ENCODE assay signal across 7 mouse cellular contexts in the genomic region with DNA sequence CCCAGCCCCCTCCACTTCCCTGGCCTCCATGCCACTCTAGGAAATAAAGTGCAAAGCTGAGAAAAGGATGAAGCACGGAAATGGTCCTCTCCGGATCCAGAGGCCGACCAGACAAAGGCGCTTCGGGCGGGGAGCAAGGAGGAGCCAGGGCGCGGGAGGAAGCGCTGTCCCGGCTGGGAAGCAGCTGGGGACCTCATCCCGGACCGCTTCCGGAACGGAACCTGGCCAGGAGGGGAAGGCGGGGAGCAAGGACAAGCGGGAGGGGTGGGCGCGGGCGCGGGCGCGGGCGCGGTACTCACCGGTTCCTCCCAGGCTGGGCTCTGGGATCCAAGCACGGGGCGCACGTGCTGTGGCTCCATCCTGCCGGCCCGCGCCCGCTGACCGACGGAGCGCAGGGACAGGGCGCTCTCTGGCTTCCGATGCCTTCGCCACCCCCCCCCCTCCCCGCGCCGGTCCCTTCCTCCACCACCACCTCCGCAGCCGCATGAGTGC. TPM values are rescaled to one million over a fixed set of nuclear protein-coding genes. Genes with fewer than 3 reads are reported as not detected.
A peak's percentile ranks its signal among the peaks of the same experiment; 100 is the strongest.
DNase-seq lines count a peak whose midpoint lies in the region; ATAC-seq and TF ChIP-seq lines count a peak whose summit lies in the region.
"Not testable (repeated sequence)": the region's sequence is repeated elsewhere in the genome, so short reads cannot be mapped to it uniquely, and the experiment has no call there.

A gene (minus strand): TSS at position 442 of the 492 bp plus-strand sequence.

- WGBS in forebrain, embryonic 13.5 days: 1% methylated on average over 23 of the region's 43 CpGs
- 0% methylated on average over 8 of the region's 43 CpGs for WGBS in heart, embryonic 11.5 days (ENCODE audit: insufficient replicate concordance)
- WGBS in hindbrain, embryonic 15.5 days: under 1% methylated on average over 24 of the region's 43 CpGs
- WGBS in liver, postnatal 0 days (ENCODE audit: insufficient replicate concordance): 0% methylated on average over 8 of the region's 43 CpGs
- 0% methylated on average over 16 of the region's 43 CpGs for WGBS in neural tube, embryonic 11.5 days

- not testable (repeated sequence) for ATAC-seq in forebrain, embryonic 13.5 days; heart, embryonic 11.5 days (replicated peaks; ENCODE audit: insufficient number of reproducible peaks, low FRiP score, low TSS enrichment); hindbrain, embryonic 15.5 days (ENCODE audit: low FRiP score, low read depth); liver, postnatal 0 days; neural tube, embryonic 11.5 days (ENCODE audit: insufficient read depth, low FRiP score, low TSS enrichment)

- peak; percentile 1 to 42 for DNase-seq in kidney, postnatal 25 days
- DNase-seq in liver, postnatal 0 days: peak; percentile 7
- DNase-seq in neural tube, embryonic 11.5 days (ENCODE audit: low spot score): peak; percentile 9

- not testable (repeated sequence) for TF ChIP-seq CTCF in liver, postnatal 0 days (IDR thresholded peaks at IDR 0.05; ENCODE audit: low read depth)

- not testable (repeated sequence) for H3K27me3 ChIP-seq in forebrain, embryonic 13.5 days; heart, embryonic 11.5 days (ENCODE audit: control insufficient read depth, insufficient read depth, low read length); hindbrain, embryonic 15.5 days; liver, postnatal 0 days (ENCODE audit: insufficient read depth, low read length); neural tube, embryonic 11.5 days (ENCODE audit: control insufficient read depth, insufficient read depth, low read length)

- TF ChIP-seq EP300 in liver, postnatal 0 days (IDR thresholded peaks at IDR 0.05; ENCODE audit: low read depth): not testable (repeated sequence)

- not testable (repeated sequence) for H3K36me3 ChIP-seq in forebrain, embryonic 13.5 days (ENCODE audit: poor library complexity, severe bottlenecking); heart, embryonic 11.5 days (ENCODE audit: control insufficient read depth, insufficient read depth, low read length); hindbrain, embryonic 15.5 days; liver, postnatal 0 days (replicated peaks; ENCODE audit: insufficient read depth, low read length); neural tube, embryonic 11.5 days (ENCODE audit: control insufficient read depth, insufficient read depth, low read length)

- H3K4me3 ChIP-seq in brown adipose tissue, adult 24 weeks (ENCODE audit: insufficient read depth, low read depth, low read length): peak within 1 kb of the TSS; percentile 38
- peak within 1 kb of the TSS; percentile 47 for H3K4me3 ChIP-seq in forebrain, embryonic 13.5 days
- peak within 1 kb of the TSS; percentile 34 for H3K4me3 ChIP-seq in heart, embryonic 11.5 days (ENCODE audit: low read depth, low read length)
- H3K4me3 ChIP-seq in hindbrain, embryonic 15.5 days: peak within 1 kb of the TSS; percentile 46
- not testable (repeated sequence) for H3K4me3 ChIP-seq in liver, postnatal 0 days (ENCODE audit: low read depth, low read length)
- H3K4me3 ChIP-seq in neural tube, embryonic 11.5 days (ENCODE audit: low read depth, low read length): peak within 1 kb of the TSS; percentile 33

- H3K9me3 ChIP-seq in forebrain, embryonic 13.5 days (replicated peaks); heart, embryonic 11.5 days (replicated peaks; ENCODE audit: control insufficient read depth, low read length); hindbrain, embryonic 15.5 days; liver, postnatal 0 days (ENCODE audit: low read length); neural tube, embryonic 11.5 days (ENCODE audit: control insufficient read depth, low read length): not testable (repeated sequence)

- H3K4me1 ChIP-seq in brown adipose tissue, adult 24 weeks (ENCODE audit: control insufficient read depth, insufficient read depth, insufficient read length, low read length); forebrain, embryonic 13.5 days; heart, embryonic 11.5 days (ENCODE audit: control insufficient read depth, insufficient read depth, low read length); hindbrain, embryonic 15.5 days (replicated peaks); liver, postnatal 0 days (ENCODE audit: insufficient read depth); neural tube, embryonic 11.5 days (ENCODE audit: control insufficient read depth, insufficient read depth, low read length): not testable (repeated sequence)

- peak within 1 kb of the TSS; percentile 60 for H3K4me2 ChIP-seq in forebrain, embryonic 13.5 days
- peak within 1 kb of the TSS; percentile 60 for H3K4me2 ChIP-seq in heart, embryonic 11.5 days
- peak within 1 kb of the TSS; percentile 59 for H3K4me2 ChIP-seq in hindbrain, embryonic 15.5 days
- H3K4me2 ChIP-seq in liver, postnatal 0 days (ENCODE audit: low read depth, low read length): not testable (repeated sequence)
- peak within 1 kb of the TSS; percentile 40 for H3K4me2 ChIP-seq in neural tube, embryonic 11.5 days (ENCODE audit: low read depth)

- H3K9ac ChIP-seq in forebrain, embryonic 13.5 days: peak within 1 kb of the TSS; percentile 62
- not testable (repeated sequence) for H3K9ac ChIP-seq in heart, embryonic 11.5 days (ENCODE audit: low read depth, low read length); liver, postnatal 0 days (replicated peaks); neural tube, embryonic 11.5 days (ENCODE audit: low read length)
- peak within 1 kb of the TSS; percentile 51 for H3K9ac ChIP-seq in hindbrain, embryonic 15.5 days

- H3K27ac ChIP-seq in brown adipose tissue, adult 24 weeks (replicated peaks; ENCODE audit: low read depth, low read length): peak within 1 kb of the TSS; percentile 74
- H3K27ac ChIP-seq in forebrain, embryonic 13.5 days; heart, embryonic 11.5 days (ENCODE audit: low read depth, low read length); liver, postnatal 0 days (ENCODE audit: low read depth); neural tube, embryonic 11.5 days (ENCODE audit: low read depth, low read length): not testable (repeated sequence)
- H3K27ac ChIP-seq in hindbrain, embryonic 15.5 days (replicated peaks): peak within 1 kb of the TSS; percentile 48; the same call in 1 of the 2 replicates

RNA-seq across cellular contexts. Expression of the gene that starts here (rescaled TPM):
- polyA plus RNA-seq in brown adipose tissue, adult 24 weeks (2012; ENCODE audit: insufficient read depth, insufficient read length, missing spikeins): not detected in 2 replicates
- polyA plus RNA-seq in forebrain, embryonic 13.5 days (2015; fragmentation: Nextera tagmentation; extraction: Ambion mirVana): 2.9 and 4.5 TPM in 2 replicates
- polyA plus RNA-seq in heart, embryonic 11.5 days (2014; fragmentation: Nextera tagmentation; extraction: Ambion mirVana): 1.2 and 2.1 TPM in 2 replicates
- polyA plus RNA-seq in hindbrain, embryonic 15.5 days (2015; fragmentation: Nextera tagmentation; extraction: Ambion mirVana): 10.2 and 12.4 TPM in 2 replicates
- polyA plus RNA-seq in liver, postnatal 0 days (2015; fragmentation: Nextera tagmentation; extraction: Ambion mirVana): not detected in 2 replicates
- 1.8 and 2.1 TPM in 2 replicates for polyA plus RNA-seq in neural tube, embryonic 11.5 days (2014; fragmentation: Nextera tagmentation; extraction: Ambion mirVana)

Comparison
In these comparisons a context has a peak if more than half of its experiments do, and no peak if none do; other contexts are left out.
1. Peak in DNase-seq in liver, postnatal 0 days; RNA of the gene not detected or under 1 TPM.